Mouse (Mus musculus): ENCODE results near the gene Nos3. TPM values are rescaled to one million over a fixed set of nuclear protein-coding genes. Genes with fewer than 3 reads are reported as not detected.

Gene Nos3
- 6.6 and 6.8 TPM in 2 replicates for polyA plus RNA-seq (2014; fragmentation: Nextera tagmentation; extraction: Ambion mirVana)

DNA sequence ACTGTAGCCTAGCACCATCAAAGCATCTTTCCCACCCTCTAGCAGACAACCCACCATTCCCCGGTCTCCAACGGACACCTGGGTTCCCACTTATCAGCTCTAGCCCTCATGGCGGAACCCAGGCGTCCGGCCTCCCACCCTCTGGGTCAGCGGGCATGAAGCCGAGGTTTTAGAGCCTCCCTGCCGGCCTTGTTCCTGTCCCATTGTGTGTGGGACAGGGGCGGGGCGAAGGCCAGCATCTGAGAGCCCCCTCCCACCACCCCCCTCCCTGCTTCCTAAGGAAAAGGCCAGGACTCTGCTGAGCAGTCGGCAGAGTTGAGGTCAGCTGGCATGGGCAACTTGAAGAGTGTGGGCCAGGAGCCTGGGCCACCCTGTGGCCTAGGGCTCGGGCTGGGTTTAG, at the start of gene Nos3:
Gene Nos3 (plus strand): TSS at position 303 of the 400 bp plus-strand sequence.
- ATAC-seq (replicated peaks; ENCODE audit: low FRiP score, low TSS enrichment, low read depth) (no peak), DNase-seq (ENCODE audit: low spot score) (no peak)
- Histone ChIP-seq H3K4me2 (ENCODE audit: low read length) (no peak within 1 kb of the TSS), H3K9ac (ENCODE audit: low read length) (no peak within 1 kb of the TSS), H3K27me3 (replicated peaks; ENCODE audit: control insufficient read depth, insufficient read depth, low read length) (no peaks in the 10 kb centered on the region), H3K27ac (ENCODE audit: low read depth) (no peak within 1 kb of the TSS), H3K9me3 (ENCODE audit: control insufficient read depth, low read length) (no peaks in the 10 kb centered on the region), H3K36me3 (ENCODE audit: control insufficient read depth, insufficient read depth, low read length) (no peaks in the 10 kb centered on the region), H3K4me1 (replicated peaks; ENCODE audit: control insufficient read depth, insufficient read depth, low read length) (no peaks in the 10 kb centered on the region), H3K4me3 (ENCODE audit: low read depth, low read length) (no peak within 1 kb of the TSS)
- WGBS: 59% methylated on average over 12 of the region's 12 CpGs

DNA sequence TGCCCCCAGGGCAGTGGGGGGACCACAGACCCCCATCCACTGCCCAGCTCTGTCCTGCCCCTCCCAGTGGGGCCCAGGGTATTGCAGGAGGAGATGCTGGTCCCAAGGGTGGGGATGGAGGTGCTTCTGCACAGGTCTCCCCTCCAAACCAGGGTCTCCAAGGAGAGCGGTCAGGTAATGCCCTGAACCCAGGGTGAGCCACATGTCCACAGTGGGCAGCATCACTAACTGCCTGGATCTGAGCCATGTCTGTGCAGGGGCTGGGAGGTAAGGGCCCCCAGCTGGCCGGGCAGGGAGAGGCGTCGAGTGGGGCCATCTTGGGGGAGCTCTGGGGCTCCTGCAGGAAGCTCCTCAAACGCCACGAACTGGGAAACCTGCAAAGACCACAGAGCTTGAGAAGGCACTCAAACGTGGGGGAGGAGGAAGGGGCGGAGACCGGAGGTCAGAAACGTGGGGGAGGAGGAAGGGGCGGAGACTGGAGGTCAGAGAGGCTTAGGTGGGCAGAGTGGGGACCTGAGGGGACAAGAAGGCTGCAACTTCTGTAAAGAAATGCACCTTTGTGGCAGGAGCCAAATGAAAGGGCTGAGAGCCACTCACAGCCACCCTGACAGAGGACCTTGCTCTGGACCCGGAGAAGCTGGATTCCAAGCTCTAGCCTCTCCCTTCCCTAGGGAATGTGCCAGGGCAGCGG, 44.7 kb upstream of the Nos3 start:
- ATAC-seq (replicated peaks; ENCODE audit: low FRiP score, low TSS enrichment, low read depth) (no peak), DNase-seq (ENCODE audit: low spot score) (no peak)
- Histone ChIP-seq H3K36me3 (ENCODE audit: control insufficient read depth, insufficient read depth, low read length) (peaks cover 29% of the 10 kb centered on the region), H3K9ac (ENCODE audit: low read length) (no peak overlapping the region), H3K9me3 (ENCODE audit: control insufficient read depth, low read length) (no peaks in the 10 kb centered on the region), H3K4me2 (ENCODE audit: low read length) (peak overlapping the region; percentile 23), H3K4me1 (replicated peaks; ENCODE audit: control insufficient read depth, insufficient read depth, low read length) (peaks cover 17% of the 10 kb centered on the region), H3K4me3 (ENCODE audit: low read depth, low read length) (no peak overlapping the region), H3K27ac (ENCODE audit: low read depth) (no peak overlapping the region), H3K27me3 (replicated peaks; ENCODE audit: control insufficient read depth, insufficient read depth, low read length) (no peaks in the 10 kb centered on the region)
- WGBS: 19% methylated on average over 13 of the region's 13 CpGs

DNA sequence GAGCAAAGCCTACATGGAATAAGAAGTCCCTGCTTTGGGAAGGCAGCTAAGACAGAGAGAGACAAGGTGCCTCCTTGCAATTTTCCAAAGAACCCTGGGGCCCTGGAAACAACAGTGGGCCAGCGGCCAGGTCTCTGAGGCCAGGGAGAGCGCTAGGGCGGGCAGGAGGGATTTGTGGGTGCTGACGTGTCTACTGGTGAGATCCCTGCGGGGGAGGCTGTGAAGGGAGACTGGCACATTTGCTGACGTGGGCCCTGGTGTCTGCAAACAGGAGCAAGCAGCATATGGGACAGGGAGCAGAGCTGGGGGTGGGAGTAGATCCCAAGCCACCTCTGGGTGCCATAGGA, 44.2 kb upstream of the Nos3 start:
- no peak overlapping the region for H3K27ac ChIP-seq (ENCODE audit: low read depth)
- no peak overlapping the region for H3K4me3 ChIP-seq (ENCODE audit: low read depth, low read length)
- no peaks in the 10 kb centered on the region for H3K27me3 ChIP-seq (replicated peaks; ENCODE audit: control insufficient read depth, insufficient read depth, low read length)
- peaks cover 17% of the 10 kb centered on the region for H3K4me1 ChIP-seq (replicated peaks; ENCODE audit: control insufficient read depth, insufficient read depth, low read length)
- DNase-seq (ENCODE audit: low spot score): no peak
- peaks cover 33% of the 10 kb centered on the region for H3K36me3 ChIP-seq (ENCODE audit: control insufficient read depth, insufficient read depth, low read length)
- H3K9ac ChIP-seq (ENCODE audit: low read length): no peak overlapping the region
- no peak for ATAC-seq (replicated peaks; ENCODE audit: low FRiP score, low TSS enrichment, low read depth)
- H3K9me3 ChIP-seq (ENCODE audit: control insufficient read depth, low read length): no peaks in the 10 kb centered on the region
- H3K4me2 ChIP-seq (ENCODE audit: low read length): peak overlapping the region; percentile 23
- WGBS: 47% methylated on average over 6 of the region's 6 CpGs

DNA sequence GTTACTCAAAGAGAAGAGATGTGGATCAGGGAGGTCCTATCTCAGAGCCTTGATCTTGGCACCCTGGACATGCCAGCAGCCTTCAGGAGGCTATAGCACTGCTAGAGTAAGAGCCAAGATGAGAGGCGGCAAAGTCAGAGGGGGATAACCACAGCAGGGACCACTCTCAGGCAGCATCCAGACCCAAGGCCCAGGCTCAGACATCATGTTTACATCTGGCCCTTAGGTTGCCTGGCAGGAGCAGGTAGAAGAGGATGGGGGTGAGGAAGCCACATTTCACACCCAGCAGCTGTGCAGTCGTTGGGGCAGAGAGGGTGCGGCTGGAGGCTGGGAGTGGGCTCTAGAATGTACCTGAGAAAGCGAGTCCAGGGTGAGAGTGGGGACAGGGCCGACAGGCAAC, 43.7 kb upstream of the Nos3 start:
- 50% methylated on average over 5 of the region's 5 CpGs for WGBS
- Histone ChIP-seq H3K36me3 (ENCODE audit: control insufficient read depth, insufficient read depth, low read length) (peaks cover 38% of the 10 kb centered on the region), H3K9ac (ENCODE audit: low read length) (no peak overlapping the region), H3K4me3 (ENCODE audit: low read depth, low read length) (no peak overlapping the region), H3K4me2 (ENCODE audit: low read length) (no peak overlapping the region), H3K27ac (ENCODE audit: low read depth) (no peak overlapping the region), H3K4me1 (replicated peaks; ENCODE audit: control insufficient read depth, insufficient read depth, low read length) (peaks cover 17% of the 10 kb centered on the region), H3K9me3 (ENCODE audit: control insufficient read depth, low read length) (no peaks in the 10 kb centered on the region), H3K27me3 (replicated peaks; ENCODE audit: control insufficient read depth, insufficient read depth, low read length) (no peaks in the 10 kb centered on the region)
- DNase-seq (ENCODE audit: low spot score): no peak
- no peak for ATAC-seq (replicated peaks; ENCODE audit: low FRiP score, low TSS enrichment, low read depth)

DNA sequence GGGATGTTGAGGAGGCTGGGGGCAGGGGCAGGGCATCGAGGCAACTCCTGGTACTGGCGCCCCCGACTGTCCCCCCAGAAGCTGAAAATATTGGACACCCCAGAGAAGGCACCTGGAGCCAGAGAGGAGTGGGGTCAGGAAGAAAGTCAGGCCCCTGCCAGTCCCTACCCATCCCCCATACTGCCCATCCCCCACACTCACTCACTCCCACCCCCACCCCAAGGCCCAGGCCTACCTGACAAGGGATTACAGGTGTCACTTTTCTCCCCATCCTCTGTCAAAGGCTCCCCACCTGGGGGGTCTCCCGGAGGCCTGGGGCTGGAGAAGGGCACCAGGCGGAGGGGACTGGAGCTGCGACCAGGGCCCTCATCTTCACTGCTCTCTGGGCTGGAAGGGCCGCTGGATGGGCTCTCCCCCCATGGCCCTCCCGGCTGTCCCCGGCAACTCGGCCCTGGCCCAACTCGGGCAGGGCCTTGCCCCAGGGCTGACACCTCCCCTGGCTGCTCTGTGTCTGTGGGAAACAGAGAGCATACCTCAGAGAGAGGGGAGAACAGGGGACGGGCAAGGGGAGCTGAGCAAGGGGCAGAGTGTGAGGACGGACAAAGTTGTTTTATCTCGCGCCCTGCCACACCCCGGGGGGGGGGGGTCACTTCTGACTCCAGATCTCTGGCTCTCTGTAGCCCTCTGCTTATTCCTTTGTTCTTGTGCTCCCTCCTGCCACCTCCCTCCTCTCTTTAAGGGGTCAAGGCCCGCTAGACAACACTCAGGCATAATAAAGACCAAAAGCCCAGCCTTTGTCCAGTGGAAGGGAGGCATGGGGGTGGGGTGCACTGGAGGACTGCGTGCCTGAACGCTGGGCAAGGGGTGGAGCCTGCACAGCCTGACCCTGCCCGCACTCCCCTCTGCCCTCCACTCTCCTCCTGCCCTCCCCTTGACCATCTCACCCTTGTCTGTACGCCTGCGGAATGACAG, 42.6 kb upstream of the Nos3 start:
- Histone ChIP-seq H3K36me3 (ENCODE audit: control insufficient read depth, insufficient read depth, low read length) (peaks cover 43% of the 10 kb centered on the region), H3K27ac (ENCODE audit: low read depth) (no peak overlapping the region), H3K9me3 (ENCODE audit: control insufficient read depth, low read length) (no peaks in the 10 kb centered on the region), H3K4me2 (ENCODE audit: low read length) (no peak overlapping the region), H3K4me1 (replicated peaks; ENCODE audit: control insufficient read depth, insufficient read depth, low read length) (peaks cover 17% of the 10 kb centered on the region), H3K4me3 (ENCODE audit: low read depth, low read length) (no peak overlapping the region), H3K27me3 (replicated peaks; ENCODE audit: control insufficient read depth, insufficient read depth, low read length) (no peaks in the 10 kb centered on the region; the same call in 1 of the 2 replicates), H3K9ac (ENCODE audit: low read length) (no peak overlapping the region)
- 21% methylated on average over 22 of the region's 22 CpGs for WGBS
- DNase-seq (ENCODE audit: low spot score): no peak
- ATAC-seq (replicated peaks; ENCODE audit: low FRiP score, low TSS enrichment, low read depth): no peak; the same call in 1 of the 2 replicates

- no peak for ATAC-seq (replicated peaks; ENCODE audit: low FRiP score, low TSS enrichment, low read depth)
- Histone ChIP-seq H3K9me3 (ENCODE audit: control insufficient read depth, low read length) (no peaks in the 10 kb centered on the region), H3K4me3 (ENCODE audit: low read depth, low read length) (no peak overlapping the region), H3K36me3 (ENCODE audit: control insufficient read depth, insufficient read depth, low read length) (peaks cover 28% of the 10 kb centered on the region), H3K4me2 (ENCODE audit: low read length) (no peak overlapping the region), H3K9ac (ENCODE audit: low read length) (no peak overlapping the region), H3K27ac (ENCODE audit: low read depth) (no peak overlapping the region), H3K27me3 (replicated peaks; ENCODE audit: control insufficient read depth, insufficient read depth, low read length) (no peaks in the 10 kb centered on the region; the same call in 1 of the 2 replicates), H3K4me1 (replicated peaks; ENCODE audit: control insufficient read depth, insufficient read depth, low read length) (peaks cover 30% of the 10 kb centered on the region)
- 46% methylated on average over 14 of the region's 14 CpGs for WGBS
- DNase-seq (ENCODE audit: low spot score): no peak
Measured at GRCm38 (mm10) chr5:24325251-24325650, 39.4 kb upstream of the Nos3 start.

DNA sequence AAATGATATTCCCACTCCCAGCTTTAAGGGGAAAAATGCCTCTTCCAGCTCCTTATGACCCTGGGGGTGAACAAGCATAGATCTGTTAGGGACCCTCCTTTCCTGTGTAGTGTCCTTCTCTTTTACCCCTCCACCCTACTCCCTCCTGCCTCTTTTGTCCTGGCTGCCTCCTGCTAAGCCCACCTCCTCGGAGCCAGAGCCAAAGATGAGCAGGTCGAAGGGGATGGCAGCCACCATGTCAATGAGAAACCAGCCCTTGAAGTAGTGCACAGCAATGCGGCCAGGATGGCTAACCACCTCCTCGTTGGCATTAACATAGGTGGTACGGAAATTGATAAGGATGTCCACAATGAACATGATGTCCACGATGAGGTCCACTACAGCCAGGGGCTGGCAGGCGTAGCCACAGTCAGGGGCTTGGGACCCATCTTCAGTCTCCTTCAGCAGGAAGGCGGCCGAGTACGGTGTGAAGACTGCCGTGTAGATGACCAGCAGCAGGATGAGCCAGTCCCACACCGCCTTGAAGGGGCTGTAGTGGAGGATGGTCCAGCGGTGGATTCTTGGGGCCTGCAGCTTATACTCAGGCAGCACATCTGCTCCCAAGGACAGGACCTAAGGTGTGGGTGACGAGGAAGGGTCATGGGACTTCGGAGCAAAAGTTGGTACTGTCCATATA, 38.3 kb upstream of the Nos3 start:
- no peak overlapping the region for H3K4me3 ChIP-seq (ENCODE audit: low read depth, low read length)
- 91% methylated on average over 15 of the region's 15 CpGs for WGBS
- peaks cover 27% of the 10 kb centered on the region for H3K4me1 ChIP-seq (replicated peaks; ENCODE audit: control insufficient read depth, insufficient read depth, low read length)
- H3K9me3 ChIP-seq (ENCODE audit: control insufficient read depth, low read length): no peaks in the 10 kb centered on the region
- H3K9ac ChIP-seq (ENCODE audit: low read length): no peak overlapping the region
- H3K4me2 ChIP-seq (ENCODE audit: low read length): no peak overlapping the region
- peaks cover 31% of the 10 kb centered on the region for H3K36me3 ChIP-seq (ENCODE audit: control insufficient read depth, insufficient read depth, low read length)
- DNase-seq (ENCODE audit: low spot score) (no peak), ATAC-seq (replicated peaks; ENCODE audit: low FRiP score, low TSS enrichment, low read depth) (no peak)
- H3K27me3 ChIP-seq (replicated peaks; ENCODE audit: control insufficient read depth, insufficient read depth, low read length): no peaks in the 10 kb centered on the region; the same call in 1 of the 2 replicates
- H3K27ac ChIP-seq (ENCODE audit: low read depth): no peak overlapping the region

GRCm38 (mm10) chr5:24326842-24327417, 37.7 kb upstream of the Nos3 start:
- Histone ChIP-seq H3K9ac (ENCODE audit: low read length) (no peak overlapping the region), H3K9me3 (ENCODE audit: control insufficient read depth, low read length) (no peaks in the 10 kb centered on the region), H3K4me3 (ENCODE audit: low read depth, low read length) (no peak overlapping the region), H3K36me3 (ENCODE audit: control insufficient read depth, insufficient read depth, low read length) (peaks cover 37% of the 10 kb centered on the region), H3K4me2 (ENCODE audit: low read length) (no peak overlapping the region), H3K4me1 (replicated peaks; ENCODE audit: control insufficient read depth, insufficient read depth, low read length) (peaks cover 26% of the 10 kb centered on the region), H3K27ac (ENCODE audit: low read depth) (no peak overlapping the region), H3K27me3 (replicated peaks; ENCODE audit: control insufficient read depth, insufficient read depth, low read length) (no peaks in the 10 kb centered on the region; the same call in 1 of the 2 replicates)
- ATAC-seq (replicated peaks; ENCODE audit: low FRiP score, low TSS enrichment, low read depth) (no peak), DNase-seq (ENCODE audit: low spot score) (no peak)
- 61% methylated on average over 4 of the region's 4 CpGs for WGBS
